Mouse (Mus musculus): ENCODE results near the gene Lrrc55.

DNA sequence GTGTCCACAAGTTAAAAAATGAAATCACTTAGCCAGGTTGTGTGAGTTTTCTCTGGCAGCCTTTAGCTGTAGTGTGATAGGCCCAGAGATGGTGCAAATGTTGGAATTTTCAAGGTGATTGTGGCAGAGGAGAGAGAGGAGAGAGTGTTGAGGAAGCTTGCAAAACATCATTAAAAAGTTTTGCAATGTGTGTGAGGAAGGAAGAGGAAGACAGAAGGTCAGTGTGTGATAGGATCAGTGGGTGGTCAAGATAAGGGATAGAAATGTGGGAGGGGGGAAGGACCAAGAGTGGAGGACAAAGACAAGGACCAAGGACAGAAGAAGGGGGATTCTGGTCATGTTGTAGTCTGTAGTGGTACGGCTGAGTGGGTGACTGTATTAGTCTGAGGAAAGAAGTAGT, 46.6 kb downstream of the Lrrc55 start:
- TF ChIP-seq CTCF (IDR thresholded peaks at IDR 0.05; ENCODE audit: extremely low read depth, insufficient read length, insufficient replicate concordance, low read depth, low read length) = no peak
- TF ChIP-seq POLR2A (IDR thresholded peaks at IDR 0.05; ENCODE audit: low read depth, low read length) = no peak

Data from small intestine, adult 2 months (tissue).